In the genomic region with DNA sequence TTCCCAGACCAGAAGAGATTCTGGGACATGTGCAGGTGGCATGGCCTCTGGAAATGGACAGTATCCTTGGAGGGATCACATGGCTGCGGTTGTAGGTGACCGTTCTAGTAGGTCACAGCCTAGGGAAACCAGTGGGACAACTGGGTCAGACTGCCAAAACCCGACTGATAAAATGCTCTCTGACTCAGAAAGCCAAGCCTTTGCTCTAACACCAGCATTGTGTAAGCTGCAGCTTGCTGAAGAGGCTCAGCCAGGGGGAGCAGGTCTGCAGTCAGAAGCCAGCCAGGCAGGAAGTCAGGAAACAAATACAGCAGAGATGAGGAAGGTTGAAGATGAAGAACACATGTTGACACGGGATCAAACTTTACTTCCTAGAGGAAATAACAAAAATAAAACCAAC, we compare ENCODE assay signal across 14 mouse cellular contexts. TPM values are rescaled to one million over a fixed set of nuclear protein-coding genes. Genes with fewer than 3 reads are reported as not detected.
DNase-seq lines count a peak whose midpoint lies in the region; ATAC-seq and TF ChIP-seq lines count a peak whose summit lies in the region.
"Had no signal": no experiment of that assay in that cellular context is flagged by ENCODE, and none has a peak within 500 bp of the region (broad histone marks: within the 10 kb centered on the region; RNA-seq: fewer than 3 reads in every experiment).

No protein-coding gene starts in this region.

- TF ChIP-seq POLR2A in liver, adult 2 months (IDR thresholded peaks at IDR 0.05; ENCODE audit: extremely low read depth, insufficient read depth, low read length), result no peak

- no peak overlapping the region for H3K9ac ChIP-seq in liver, adult 2 months (ENCODE audit: low read depth, low read length)
- no peak overlapping the region for H3K9ac ChIP-seq in liver, embryonic 11.5 days (ENCODE audit: low read depth, low read length)
- no peak overlapping the region for H3K9ac ChIP-seq in heart, embryonic 15.5 days
- H3K9ac ChIP-seq: limb, embryonic 13.5 days had no signal

- no peak overlapping the region for H3K4me2 ChIP-seq in liver, embryonic 11.5 days
- H3K4me2 ChIP-seq in heart, embryonic 15.5 days, result no peak overlapping the region
- H3K4me2 ChIP-seq: limb, embryonic 13.5 days had no signal

- H3K27me3 ChIP-seq in liver, adult 2 months (ENCODE audit: control insufficient read depth, insufficient read depth, low read length), result no peaks in the 10 kb centered on the region
- no peaks in the 10 kb centered on the region for H3K27me3 ChIP-seq in liver, embryonic 11.5 days (replicated peaks; ENCODE audit: control insufficient read depth, insufficient read depth, low read length)
- H3K27me3 ChIP-seq in heart, embryonic 15.5 days, result no peaks in the 10 kb centered on the region
- H3K27me3 ChIP-seq: limb, embryonic 13.5 days had no signal

- no peak overlapping the region for H3K4me3 ChIP-seq in liver, adult 2 months (ENCODE audit: insufficient read depth, low read depth, low read length)
- H3K4me3 ChIP-seq in liver, embryonic 11.5 days (ENCODE audit: low read depth, low read length), result no peak overlapping the region
- H3K4me3 ChIP-seq in heart, embryonic 15.5 days, result no peak overlapping the region
- H3K4me3 ChIP-seq: erythroblast, embryonic 14.5 days; limb, embryonic 13.5 days had no signal

- H3K27ac ChIP-seq in liver, adult 2 months (replicated peaks; ENCODE audit: insufficient read depth, low read depth, low read length), result no peak overlapping the region
- no peak overlapping the region for H3K27ac ChIP-seq in liver, embryonic 11.5 days (ENCODE audit: low read depth, low read length)
- peak overlapping the region; percentile 18; the same call in 1 of the 2 replicates for H3K27ac ChIP-seq in heart, embryonic 15.5 days
- H3K27ac ChIP-seq: limb, embryonic 13.5 days had no signal

- no peak for ATAC-seq in liver, embryonic 11.5 days (replicated peaks; ENCODE audit: low FRiP score)
- ATAC-seq in heart, embryonic 15.5 days (replicated peaks; ENCODE audit: insufficient number of reproducible peaks, insufficient read depth, low FRiP score, low read depth), result no peak; the same call in 1 of the 2 replicates
- ATAC-seq in monocyte, adult 5-6 weeks (replicated peaks; ENCODE audit: insufficient number of reproducible peaks, low FRiP score, low TSS enrichment, poor library complexity, severe bottlenecking), result no peak
- ATAC-seq: activated CD4-positive, CD25-positive, alpha-beta regulatory T cell, adult 4 months; midbrain, embryonic 16.5 days had no signal

- peaks cover 3% of the 10 kb centered on the region; the same call in 1 of the 2 replicates for H3K4me1 ChIP-seq in liver, adult 2 months (ENCODE audit: control insufficient read depth, insufficient read depth, low read length)
- no peaks in the 10 kb centered on the region for H3K4me1 ChIP-seq in liver, embryonic 11.5 days (replicated peaks; ENCODE audit: control insufficient read depth, insufficient read depth, low read length)
- 0 out of 2 replicates have a peak, but pooled peaks cover 8% of the 10 kb centered on the region for H3K4me1 ChIP-seq in heart, embryonic 15.5 days (replicated peaks)
- H3K4me1 ChIP-seq: limb, embryonic 13.5 days had no signal

- H3K36me3 ChIP-seq in liver, adult 2 months (ENCODE audit: control insufficient read depth, insufficient read depth, low read length), result peaks cover 34% of the 10 kb centered on the region
- no peaks in the 10 kb centered on the region for H3K36me3 ChIP-seq in liver, embryonic 11.5 days (ENCODE audit: control insufficient read depth, insufficient read depth, low read length)
- H3K36me3 ChIP-seq in heart, embryonic 15.5 days, result no peaks in the 10 kb centered on the region
- H3K36me3 ChIP-seq: limb, embryonic 13.5 days had no signal

- no peak for DNase-seq in liver, adult 2 months (ENCODE audit: extremely low read depth, low read depth, low spot score)
- DNase-seq in liver, embryonic 11.5 days (ENCODE audit: low spot score), result no peak
- peak; percentile 69 for DNase-seq in adipocyte (ENCODE audit: low spot score)
- peak; percentile 25 for DNase-seq in lung, postnatal 14 days
- no peak for DNase-seq in cerebellum, adult 8-10 months
- DNase-seq in left cerebral cortex, postnatal 10 days (ENCODE audit: extremely low spot score in 1 of 2, low spot score in 2 of 2), result no peak
- DNase-seq: cerebellum, adult 2 months had no signal

- no peaks in the 10 kb centered on the region for H3K79me2 ChIP-seq in liver, adult 2 months (ENCODE audit: control insufficient read depth, insufficient read depth, low read length)

- 29% methylated on average over 4 of the region's 4 CpGs for WGBS in liver, adult 2 months
- 66% methylated on average over 4 of the region's 4 CpGs for WGBS in liver, embryonic 11.5 days
- 48% methylated on average over 4 of the region's 4 CpGs for WGBS in heart, embryonic 15.5 days

- TF ChIP-seq CTCF in liver, adult 2 months (IDR thresholded peaks at IDR 0.05; ENCODE audit: low read depth, low read length), result peak; percentile 29; the same call in 1 of the 2 replicates

- intact Hi-C loops in left cerebral cortex, postnatal 10 days (cut with DNase I), result no loop called here

- H3K9me3 ChIP-seq in liver, embryonic 11.5 days (ENCODE audit: control insufficient read depth, low read length), result no peaks in the 10 kb centered on the region
- H3K9me3 ChIP-seq in heart, embryonic 15.5 days (replicated peaks), result no peaks in the 10 kb centered on the region
- H3K9me3 ChIP-seq: limb, embryonic 13.5 days had no signal

RNA-seq across cellular contexts. Expression of a gene that starts 7.9 kb away (rescaled TPM):
- total RNA-seq in liver, adult 2 months (2014; rRNA removed), result 5.6 and 6.2 TPM in 2 replicates
- 2.0 and 2.4 TPM in 2 replicates for polyA plus RNA-seq in liver, adult 2 months (2012; rRNA removed)
- polyA plus RNA-seq in liver, embryonic 11.5 days (2014; fragmentation: Nextera tagmentation; extraction: Ambion mirVana), result 11.2 and 12.0 TPM in 2 replicates
- polyA plus RNA-seq in heart, embryonic 15.5 days (2015; fragmentation: Nextera tagmentation; extraction: Ambion mirVana), result 22.8 and 24.1 TPM in 2 replicates
- total RNA-seq in monocyte, adult 5-6 weeks (2017), result 1.7 to 2.8 TPM (median 2.6 TPM) in 3 replicates
- total RNA-seq in left cerebral cortex, postnatal 10 days (2021), result 1 to 10 TPM; 8.7 to 9.9 TPM
- polyA plus RNA-seq: erythroblast, embryonic 14.5 days had no signal

RNA-seq across cellular contexts. Expression of a gene that starts 26.2 kb away (rescaled TPM):
- 0.28 and 0.34 TPM in 2 replicates for total RNA-seq in liver, adult 2 months (2014; rRNA removed)
- polyA plus RNA-seq in liver, adult 2 months (2012; rRNA removed), result not detected in 2 replicates
- 0.85 and 1.0 TPM in 2 replicates for polyA plus RNA-seq in liver, embryonic 11.5 days (2014; fragmentation: Nextera tagmentation; extraction: Ambion mirVana)
- polyA plus RNA-seq in heart, embryonic 15.5 days (2015; fragmentation: Nextera tagmentation; extraction: Ambion mirVana), result 0.86 and 1.2 TPM in 2 replicates
- total RNA-seq in monocyte, adult 5-6 weeks (2017), result not detected in 3 replicates
- under 1 TPM; 0.43 to 0.57 TPM for total RNA-seq in left cerebral cortex, postnatal 10 days (2021)
- total RNA-seq: gastrocnemius, adult 8-10 months had no signal

Comparison
In these comparisons a context has a peak if more than half of its experiments do, and no peak if none do; other contexts are left out.
1. DNase-seq: peak in adipocyte (single experiment) and lung, postnatal 14 days (single experiment); none in liver, adult 2 months (single experiment), liver, embryonic 11.5 days (single experiment), cerebellum, adult 8-10 months (single experiment) and left cerebral cortex, postnatal 10 days (0 of 2).